25 mouse cellular contexts compared by ENCODE assay signal in the genomic region with DNA sequence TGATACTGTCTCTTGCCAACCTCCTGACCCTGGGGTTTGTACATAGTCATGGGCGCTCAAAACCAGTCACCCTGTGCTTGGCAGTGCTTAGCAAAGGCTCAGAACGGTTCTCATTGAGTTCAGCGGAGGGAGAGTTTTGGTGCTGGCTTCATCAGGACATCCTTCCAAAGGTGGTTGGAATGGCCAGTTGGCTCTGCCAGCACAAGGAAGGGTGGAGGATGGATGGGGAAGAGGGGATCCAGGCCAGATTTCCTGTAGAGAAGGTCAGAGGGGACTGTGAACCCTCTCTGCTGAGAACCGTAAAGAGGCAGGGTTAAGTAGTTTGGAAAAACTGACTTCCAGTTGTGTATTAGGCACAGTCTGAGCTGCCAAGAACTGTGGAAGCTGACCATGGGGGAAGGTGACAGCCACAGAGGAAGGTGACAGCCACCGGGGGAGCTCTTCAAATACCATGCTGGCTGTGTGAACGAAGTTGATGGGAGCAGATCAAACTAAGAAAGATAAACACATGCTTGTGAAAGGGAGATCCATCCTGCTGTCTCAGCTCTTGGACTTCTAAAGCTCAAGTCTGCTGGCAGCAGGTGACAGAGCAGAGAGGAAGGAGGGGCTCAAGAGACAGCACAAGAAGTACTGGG.
DNase-seq lines count a peak whose midpoint lies in the region; ATAC-seq and TF ChIP-seq lines count a peak whose summit lies in the region.
"Had no signal": no experiment of that assay in that cellular context is flagged by ENCODE, and none has a peak within 500 bp of the region (broad histone marks: within the 10 kb centered on the region; RNA-seq: fewer than 3 reads in every experiment).

No protein-coding gene starts in this region.

- WGBS in heart, adult 2 months, result 34% methylated on average over 6 of the region's 6 CpGs
- 48% methylated on average over 6 of the region's 6 CpGs for WGBS in heart, embryonic 10.5 days
- 65% methylated on average over 6 of the region's 6 CpGs for WGBS in liver, postnatal 0 days (ENCODE audit: insufficient replicate concordance)

- H3K4me3 ChIP-seq in heart, adult 2 months, result no peak overlapping the region
- H3K4me3 ChIP-seq in heart, embryonic 10.5 days, result no peak overlapping the region
- no peak overlapping the region for H3K4me3 ChIP-seq in liver, postnatal 0 days (ENCODE audit: low read depth, low read length)
- H3K4me3 ChIP-seq: forebrain, embryonic 10.5 days; heart, embryonic 13.5 days; limb, embryonic 10.5 days; megakaryocyte, embryonic 14.5 days; midbrain, embryonic 15.5 days; myocyte; neural tube, embryonic 15.5 days had no signal

- H3K27me3 ChIP-seq in heart, adult 2 months (ENCODE audit: control insufficient read depth, insufficient read depth, low read length), result no peaks in the 10 kb centered on the region
- no peaks in the 10 kb centered on the region for H3K27me3 ChIP-seq in heart, embryonic 10.5 days (ENCODE audit: insufficient read depth, poor library complexity, severe bottlenecking)
- H3K27me3 ChIP-seq in liver, postnatal 0 days (ENCODE audit: insufficient read depth, low read length), result no peaks in the 10 kb centered on the region
- H3K27me3 ChIP-seq: heart, embryonic 13.5 days; midbrain, embryonic 15.5 days; neural tube, embryonic 15.5 days had no signal

- H3K4me1 ChIP-seq in heart, adult 2 months (ENCODE audit: control insufficient read depth, insufficient read depth, low read length), result peaks cover 12% of the 10 kb centered on the region
- peaks cover 70% of the 10 kb centered on the region for H3K4me1 ChIP-seq in heart, embryonic 10.5 days
- no peaks in the 10 kb centered on the region for H3K4me1 ChIP-seq in liver, postnatal 0 days (ENCODE audit: insufficient read depth)

- H3K4me2 ChIP-seq in liver, postnatal 0 days (ENCODE audit: low read depth, low read length), result no peak overlapping the region
- H3K4me2 ChIP-seq: heart, embryonic 13.5 days; midbrain, embryonic 15.5 days; neural tube, embryonic 15.5 days had no signal

- H3K9me3 ChIP-seq in heart, embryonic 10.5 days, result no peaks in the 10 kb centered on the region
- H3K9me3 ChIP-seq in liver, postnatal 0 days (ENCODE audit: low read length), result no peaks in the 10 kb centered on the region
- H3K9me3 ChIP-seq: forebrain, embryonic 10.5 days; heart, embryonic 13.5 days; limb, embryonic 10.5 days; megakaryocyte, embryonic 14.5 days; midbrain, embryonic 15.5 days; neural tube, embryonic 15.5 days had no signal

- TF ChIP-seq EP300 in heart, adult 2 months (IDR thresholded peaks at IDR 0.05; ENCODE audit: insufficient read depth, low read depth, low read length), result no peak
- TF ChIP-seq EP300 in liver, postnatal 0 days (IDR thresholded peaks at IDR 0.05; ENCODE audit: low read depth), result no peak

- TF ChIP-seq CTCF in heart, adult 2 months (IDR thresholded peaks at IDR 0.05), result peak; percentile 35
- TF ChIP-seq CTCF in liver, postnatal 0 days (IDR thresholded peaks at IDR 0.05; ENCODE audit: low read depth), result no peak

- peak; percentile 66 for DNase-seq in cerebellum, adult 9-10 months
- no peak for DNase-seq in cerebellum, adult 11-12 months
- no peak for DNase-seq in heart, adult 2 months
- no peak for DNase-seq in heart, embryonic 10.5 days (ENCODE audit: low spot score)
- DNase-seq in B cell, adult 2 months, result peak; percentile 30 to 37
- peak; percentile 39 to 60 for DNase-seq in cerebellum, postnatal 25 days
- no peak for DNase-seq in liver, postnatal 0 days
- DNase-seq in adrenal gland, adult 18-20 months (ENCODE audit: low spot score in 2 of 2), result no peak
- DNase-seq: adrenal gland, adult 8-10 months; gastrocnemius, postnatal 25 days; heart, postnatal 4 days; kidney, adult 18-20 months; lung, adult 18-20 months; lung, postnatal 14 days; right cerebral cortex, postnatal 14 days; spleen, adult 18-20 months had no signal

- H3K36me3 ChIP-seq in heart, adult 2 months (ENCODE audit: control insufficient read depth, insufficient read depth, low read length), result no peaks in the 10 kb centered on the region
- H3K36me3 ChIP-seq in heart, embryonic 10.5 days, result no peaks in the 10 kb centered on the region
- no peaks in the 10 kb centered on the region for H3K36me3 ChIP-seq in liver, postnatal 0 days (replicated peaks; ENCODE audit: insufficient read depth, low read length)
- H3K36me3 ChIP-seq: forebrain, embryonic 10.5 days; heart, embryonic 13.5 days; limb, embryonic 10.5 days; midbrain, embryonic 15.5 days; neural tube, embryonic 15.5 days had no signal

- ATAC-seq in liver, postnatal 0 days, result no peak
- ATAC-seq: hindbrain, embryonic 16.5 days; midbrain, embryonic 15.5 days had no signal

- no peak overlapping the region for H3K27ac ChIP-seq in heart, adult 2 months
- H3K27ac ChIP-seq in heart, embryonic 10.5 days, result no peak overlapping the region
- no peak overlapping the region for H3K27ac ChIP-seq in liver, postnatal 0 days (ENCODE audit: low read depth)
- H3K27ac ChIP-seq: forebrain, embryonic 10.5 days; heart, embryonic 13.5 days; kidney, postnatal 0 days; limb, embryonic 10.5 days; midbrain, embryonic 15.5 days; neural tube, embryonic 15.5 days had no signal

- H3K79me2 ChIP-seq in heart, adult 2 months (replicated peaks; ENCODE audit: control insufficient read depth, insufficient read depth, low read length), result peaks cover 2% of the 10 kb centered on the region; the same call in 1 of the 2 replicates

- TF ChIP-seq POLR2A in heart, adult 2 months (IDR thresholded peaks at IDR 0.05; ENCODE audit: insufficient read depth, low read depth, low read length), result no peak

- no peak overlapping the region for H3K9ac ChIP-seq in heart, adult 2 months (ENCODE audit: low read depth, low read length)
- H3K9ac ChIP-seq in liver, postnatal 0 days (replicated peaks), result no peak overlapping the region
- H3K9ac ChIP-seq: heart, embryonic 13.5 days; midbrain, embryonic 15.5 days; neural tube, embryonic 15.5 days had no signal

- intact Hi-C loops in heart, adult 2 months (cut with DNase I), result no loop called here

Comparison
In these comparisons a context has a peak if more than half of its experiments do, and no peak if none do; other contexts are left out.
1. DNase-seq: peak in cerebellum, adult 9-10 months (single experiment), B cell, adult 2 months (2 of 2) and cerebellum, postnatal 25 days (2 of 2); none in cerebellum, adult 11-12 months (single experiment), heart, adult 2 months (0 of 2), heart, embryonic 10.5 days (single experiment), liver, postnatal 0 days (single experiment) and adrenal gland, adult 18-20 months (0 of 2).